Mouse (Mus musculus) heart, embryonic 15.5 days (tissue): ENCODE measurements around the gene BC107364. TPM values are rescaled to one million over a fixed set of nuclear protein-coding genes. Genes with fewer than 3 reads are reported as not detected.
"Not testable (repeated sequence)": the region's sequence is repeated elsewhere in the genome, so short reads cannot be mapped to it uniquely, and the experiment has no call there.

Source experiments
- ATAC-seq: fragments of 200-750 bp; cut with Nextera tagmentation; replicated peaks from 2 replicates; pipeline ENCODE4 v1.8.0; 2017; ENCODE audit warnings: low read depth, moderate TSS enrichment; ENCODE audit not compliant: insufficient number of reproducible peaks, insufficient read depth, low FRiP score
- H3K27ac ChIP-seq: fragments of 300-500 bp; sonication (generic); 2 replicates; pipeline ENCODE4 v1.5.1; 2015; ENCODE audit warnings: mild to moderate bottlenecking, inconsistent platforms
- H3K27me3 ChIP-seq: fragments of 300-500 bp; sonication (generic); 2 replicates; pipeline ENCODE4 v1.6.1; 2015; ENCODE audit warnings: inconsistent platforms
- H3K36me3 ChIP-seq: fragments of 300-500 bp; sonication (generic); 2 replicates; pipeline ENCODE4 v1.6.1; 2015; ENCODE audit warnings: mild to moderate bottlenecking, inconsistent platforms
- H3K4me1 ChIP-seq: fragments of 300-500 bp; sonication (generic); replicated peaks from 2 replicates; pipeline ENCODE4 v1.6.1; 2015; ENCODE audit warnings: inconsistent platforms
- H3K4me2 ChIP-seq: fragments of 300-500 bp; sonication (generic); 2 replicates; pipeline ENCODE4 v1.6.1; 2015; ENCODE audit warnings: inconsistent platforms, mild to moderate bottlenecking, moderate library complexity
- H3K4me3 ChIP-seq: fragments of 300-500 bp; sonication (generic); 2 replicates; pipeline ENCODE4 v1.5.1; 2015; ENCODE audit warnings: mild to moderate bottlenecking, inconsistent platforms
- H3K9ac ChIP-seq: fragments of 300-500 bp; sonication (generic); 2 replicates; pipeline ENCODE4 v1.6.1; 2015; ENCODE audit warnings: mild to moderate bottlenecking, inconsistent platforms
- H3K9me3 ChIP-seq: fragments of 300-500 bp; sonication (generic); replicated peaks from 2 replicates; pipeline ENCODE4 v1.6.1; 2016; ENCODE audit warnings: inconsistent platforms
- WGBS: fragments of 180-500 bp; shearing (Covaris S2); methylation state at CpG from one replicate; pipeline ENCODE4 v1.1.7; 2015; ENCODE audit warnings: mixed read lengths; 5-methylcytosine and 5-hydroxymethylcytosine counted together
- polyA plus RNA-seq: library from polyadenylated mRNA; unstranded; fragments of >200 nt; fragmentation: Nextera tagmentation; extraction: Ambion mirVana; gene quantifications from 2 replicates; pipeline ENCODE4 v1.2.1, GENCODE M21; 2015

BC107364 gene
- polyA plus RNA-seq, 1 experiment from 2014 or later = 0.53 TPM

- no peak overlapping the region for H3K9ac ChIP-seq
- H3K36me3 ChIP-seq = no peaks in the 10 kb centered on the region
- H3K4me2 ChIP-seq = no peak overlapping the region
- no peak for ATAC-seq
- H3K4me1 ChIP-seq = peaks cover 2% of the 10 kb centered on the region; the same call in 1 of the 2 replicates
- H3K27me3 ChIP-seq = no peaks in the 10 kb centered on the region
- 93% methylated on average over 3 of the region's 3 CpGs for WGBS
- H3K27ac ChIP-seq = no peak overlapping the region
- H3K4me3 ChIP-seq = no peak overlapping the region
- H3K9me3 ChIP-seq = no peaks in the 10 kb centered on the region
These were observed 42.8 kb upstream of the BC107364 start for GRCm38 (mm10) chr3:96494912-96495311.

GRCm38 (mm10) chr3:96494456-96494855, 42.4 kb upstream of the BC107364 start:
- H3K4me1 ChIP-seq, H3K27me3 ChIP-seq, H3K27ac ChIP-seq, H3K9me3 ChIP-seq, H3K4me3 ChIP-seq, H3K4me2 ChIP-seq, ATAC-seq, H3K9ac ChIP-seq, H3K36me3 ChIP-seq: not testable (repeated sequence)
- 98% methylated on average over 5 of the region's 11 CpGs for WGBS

- ATAC-seq, H3K4me2 ChIP-seq, H3K27me3 ChIP-seq, H3K9ac ChIP-seq, H3K4me3 ChIP-seq, H3K36me3 ChIP-seq, H3K9me3 ChIP-seq: not testable (repeated sequence)
- peaks cover 15% of the 10 kb centered on the region for H3K4me1 ChIP-seq
- peak overlapping the region; percentile 80 for H3K27ac ChIP-seq
- 48% methylated on average over 6 of the region's 8 CpGs for WGBS
These were observed 37.5 kb upstream of the BC107364 start for GRCm38 (mm10) chr3:96489636-96490035.

- not testable (repeated sequence) for H3K9me3 ChIP-seq, H3K9ac ChIP-seq, H3K27me3 ChIP-seq, H3K36me3 ChIP-seq, H3K4me2 ChIP-seq
- Histone ChIP-seq H3K4me1 (peaks cover 18% of the 10 kb centered on the region), H3K4me3 (0 out of 2 replicates have a peak overlapping the region, but pooled peaks have one; percentile 25), H3K27ac (peak overlapping the region; percentile 80)
- under 1% methylated on average over 9 of the region's 31 CpGs for WGBS
- peak; percentile 47 for ATAC-seq
These were observed 37.0 kb upstream of the BC107364 start for GRCm38 (mm10) chr3:96488907-96489629.

- H3K4me3 ChIP-seq = peak overlapping the region; percentile 39
- H3K4me1 ChIP-seq = peaks cover 18% of the 10 kb centered on the region
- peak overlapping the region; percentile 91 for H3K27ac ChIP-seq
- peak overlapping the region; percentile 57 for H3K9ac ChIP-seq
- peak overlapping the region; percentile 67 for H3K4me2 ChIP-seq
- 0% methylated on average over 6 of the region's 55 CpGs for WGBS
- not testable (repeated sequence) for H3K9me3 ChIP-seq, H3K27me3 ChIP-seq, H3K36me3 ChIP-seq
- ATAC-seq = peak; percentile 84
These were observed 36.3 kb upstream of the BC107364 start for GRCm38 (mm10) chr3:96488290-96488906.

- 5% methylated on average over 26 of the region's 26 CpGs for WGBS
These were observed 35.6 kb upstream of the BC107364 start for GRCm38 (mm10) chr3:96487596-96488289.

GRCm38 (mm10) chr3:96486828-96487559, 34.9 kb upstream of the BC107364 start:
- peak; percentile 83 for ATAC-seq
- 0 out of 2 replicates have a peak overlapping the region, but pooled peaks have one; percentile 44 for H3K9ac ChIP-seq
- peak overlapping the region; percentile 91 for H3K27ac ChIP-seq
- not testable (repeated sequence) for H3K36me3 ChIP-seq, H3K27me3 ChIP-seq, H3K9me3 ChIP-seq
- H3K4me2 ChIP-seq = peak overlapping the region; percentile 67
- H3K4me3 ChIP-seq = peak overlapping the region; percentile 39
- H3K4me1 ChIP-seq = peaks cover 18% of the 10 kb centered on the region
- WGBS = 15% methylated on average over 5 of the region's 38 CpGs

More at GRCm38 (mm10) chr3:96487596-96488289, 35.6 kb upstream of the BC107364 start:
- Histone ChIP-seq H3K4me2 (peak overlapping the region; percentile 67), H3K9me3 (no peaks in the 10 kb centered on the region), H3K4me3 (peak overlapping the region; percentile 39), H3K9ac (peak overlapping the region; percentile 57), H3K27ac (peak overlapping the region; percentile 91), H3K36me3 (no peaks in the 10 kb centered on the region), H3K4me1 (peaks cover 18% of the 10 kb centered on the region), H3K27me3 (no peaks in the 10 kb centered on the region)
- no peak for ATAC-seq

- WGBS = 4% methylated on average over 4 of the region's 34 CpGs
- Histone ChIP-seq H3K4me1 (peaks cover 18% of the 10 kb centered on the region), H3K4me2 (peak overlapping the region; percentile 41; the same call in 1 of the 2 replicates)
- H3K9me3 ChIP-seq, H3K27ac ChIP-seq, H3K27me3 ChIP-seq, H3K36me3 ChIP-seq, H3K4me3 ChIP-seq, H3K9ac ChIP-seq: not testable (repeated sequence)
- peak; percentile 32 for ATAC-seq
These were observed 34.1 kb upstream of the BC107364 start for GRCm38 (mm10) chr3:96486064-96486827.

GRCm38 (mm10) chr3:96485361-96485760, 33.3 kb upstream of the BC107364 start:
- WGBS = 73% methylated on average over 2 of the region's 2 CpGs
- H3K36me3 ChIP-seq = no peaks in the 10 kb centered on the region
- peaks cover 18% of the 10 kb centered on the region for H3K4me1 ChIP-seq
- H3K4me2 ChIP-seq = peak overlapping the region; percentile 33
- H3K27me3 ChIP-seq = no peaks in the 10 kb centered on the region
- no peak overlapping the region for H3K9ac ChIP-seq
- H3K9me3 ChIP-seq = no peaks in the 10 kb centered on the region
- H3K4me3 ChIP-seq = no peak overlapping the region
- ATAC-seq = no peak
- H3K27ac ChIP-seq = peak overlapping the region; percentile 38; the same call in 1 of the 2 replicates

- no peak overlapping the region for H3K9ac ChIP-seq
- H3K27ac ChIP-seq = peak overlapping the region; percentile 38; the same call in 1 of the 2 replicates
- 63% methylated on average over 4 of the region's 4 CpGs for WGBS
These were observed 32.8 kb upstream of the BC107364 start for GRCm38 (mm10) chr3:96484921-96485320.

More at GRCm38 (mm10) chr3:96484921-96485320, 32.8 kb upstream of the BC107364 start:
- no peaks in the 10 kb centered on the region for H3K27me3 ChIP-seq
- no peak for ATAC-seq
- no peaks in the 10 kb centered on the region for H3K9me3 ChIP-seq
- no peaks in the 10 kb centered on the region for H3K36me3 ChIP-seq
- no peak overlapping the region for H3K4me3 ChIP-seq
- H3K4me2 ChIP-seq = peak overlapping the region; percentile 33
- H3K4me1 ChIP-seq = peaks cover 18% of the 10 kb centered on the region
